Mouse (Mus musculus) heart, postnatal 36 days (tissue): ENCODE measurements at regions not wholly inside any gene's neighbourhood (a gene's known extent, or its start where the extent isn't known, plus 50 kb on each side); places are given as distances from the start of the nearest gene placed in this dataset.

Experiments used
- microRNA-seq, 2 experiments: library from miRNA; unstranded; fragments of <30 nt; microRNA quantifications; one replicate each; pipeline ENCODE4 v1.2.0; 2021; ENCODE audit warnings: borderline number of aligned reads in 2 of 2

Small RNAs in the stretch of these regions (microRNA-seq; reads per million reads assigned to microRNA genes)
- gene Gm23163, result 0 reads per million in 2 experiments
